Mouse (Mus musculus) bone marrow, adult 2 months (tissue): ENCODE results near the gene Trpm3. TPM values are rescaled to one million over a fixed set of nuclear protein-coding genes. Genes with fewer than 3 reads are reported as not detected.

Experiments
- H3K27ac ChIP-seq: fragments of 200-500 bp; 2 replicates; pipeline ENCODE4 v1.5.1; 2012; ENCODE audit warnings: low read depth, mild to moderate bottlenecking, control low read depth, inconsistent platforms, low read length; ENCODE audit not compliant: control insufficient read depth, poor library complexity, insufficient read depth
- H3K4me1 ChIP-seq: fragments of 200-500 bp; 2 replicates; pipeline ENCODE4 v1.6.1; 2011; ENCODE audit warnings: low read length; ENCODE audit not compliant: control insufficient read depth, insufficient read depth
- H3K4me3 ChIP-seq: fragments of 200-500 bp; replicated peaks from 2 replicates; pipeline ENCODE3; 2011; ENCODE audit warnings: mild to moderate bottlenecking, low read depth, low read length, control low read depth; ENCODE audit not compliant: control insufficient read depth
- CTCF ChIP-seq: fragments of 200-500 bp; IDR thresholded peaks from 2 replicates; pipeline ENCODE4 v1.5.1; 2011; ENCODE audit warnings: low read length, control low read depth; ENCODE audit not compliant: control insufficient read depth, insufficient read depth
- POLR2A ChIP-seq: fragments of 200-500 bp; IDR thresholded peaks from 2 replicates; pipeline ENCODE4 v1.6.1; 2011; ENCODE audit warnings: low read depth, mild to moderate bottlenecking, control low read depth, low read length, borderline replicate concordance; ENCODE audit not compliant: control insufficient read depth
- WGBS: fragments of 180-500 bp; shearing (Covaris S2); methylation state at CpG from one replicate; pipeline ENCODE4 v1.1.7; 2018; 5-methylcytosine and 5-hydroxymethylcytosine counted together
- polyA plus RNA-seq: library from polyadenylated mRNA; stranded (reverse); fragments of >200 nt; gene quantifications from 2 replicates; pipeline ENCODE4 v1.2.4, GENCODE M21; 2011; ENCODE audit warnings: low replicate concordance; ENCODE audit not compliant: missing spikeins, insufficient read depth, insufficient read length

The Trpm3 gene
- polyA plus RNA-seq, 1 experiment, result 1.8 TPM

DNA sequence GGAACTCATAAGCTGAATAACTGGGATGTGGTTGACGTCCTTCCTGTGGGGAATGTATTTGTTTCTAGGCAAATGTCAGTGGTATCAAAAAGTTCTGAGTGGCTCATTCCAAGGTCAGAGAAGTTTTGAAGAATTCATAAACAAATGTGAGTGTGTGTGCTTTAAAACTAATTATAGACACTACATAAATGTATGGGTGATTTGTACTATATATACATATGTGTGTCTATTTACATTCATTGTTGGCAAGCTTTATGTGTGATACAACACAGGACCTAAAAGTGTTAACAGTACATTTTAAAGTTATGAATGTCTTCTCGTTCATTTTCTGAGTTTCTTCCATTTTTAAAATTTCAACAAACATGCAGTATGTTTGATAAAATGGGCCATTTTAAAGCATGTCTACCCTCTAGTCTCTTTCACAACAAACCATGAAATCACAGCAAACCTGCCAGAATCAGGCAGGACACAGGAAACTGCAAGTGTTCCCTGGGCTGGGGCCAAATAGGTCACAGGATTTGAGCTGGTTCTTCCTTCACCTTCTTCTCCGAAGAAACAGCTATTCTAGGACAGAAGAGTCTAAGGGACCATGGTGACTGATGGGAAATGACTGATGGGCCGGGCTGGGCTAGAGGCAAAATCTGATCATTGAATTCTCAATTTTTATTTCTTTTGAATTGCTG is 334.3 kb downstream of the Trpm3 start:
- H3K4me3 ChIP-seq, result no peak overlapping the region
- no peaks in the 10 kb centered on the region for H3K4me1 ChIP-seq
- TF ChIP-seq CTCF, result no peak
- no peak for TF ChIP-seq POLR2A
- no peak overlapping the region for H3K27ac ChIP-seq
- whole genome bisulfite sequencing, result 70% methylated on average over 4 of the region's 4 CpGs

DNA sequence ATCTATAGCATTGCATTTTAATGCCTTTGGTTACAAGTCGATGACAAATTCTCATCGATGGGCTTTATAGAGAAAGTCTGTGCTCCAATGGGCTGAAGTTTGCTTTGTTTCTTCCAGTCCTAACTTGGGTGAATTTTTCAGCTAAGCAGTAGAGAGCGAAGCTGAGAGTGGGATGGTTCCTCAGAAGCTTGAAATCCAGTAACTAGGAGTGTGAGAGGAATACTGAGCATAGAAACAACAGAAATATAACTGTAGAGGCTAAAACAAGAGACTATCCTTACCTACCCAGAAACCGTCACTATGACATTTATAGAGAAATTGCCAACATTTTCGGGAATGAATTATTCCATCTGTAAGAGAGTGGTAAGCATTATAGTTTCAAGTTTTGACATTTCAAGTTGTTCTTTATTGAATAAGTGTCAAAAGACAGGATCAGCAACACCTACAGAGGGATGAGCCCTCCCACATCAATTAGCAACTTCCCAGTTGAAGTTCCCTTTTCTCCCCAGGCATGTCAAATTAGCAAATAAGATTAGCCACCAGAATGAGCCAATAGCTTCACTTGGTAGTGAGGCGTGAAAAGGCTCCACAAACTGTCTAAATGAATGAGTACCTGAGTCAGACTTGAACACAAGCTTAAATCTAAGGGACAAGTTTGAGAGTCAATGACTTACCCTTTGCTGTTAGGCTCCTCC is 339.6 kb downstream of the Trpm3 start:
- 77% methylated on average over 6 of the region's 6 CpGs for WGBS
- no peak overlapping the region for H3K27ac ChIP-seq
- no peak overlapping the region for H3K4me3 ChIP-seq
- H3K4me1 ChIP-seq, result no peaks in the 10 kb centered on the region
- no peak for TF ChIP-seq CTCF
- TF ChIP-seq POLR2A, result no peak

DNA sequence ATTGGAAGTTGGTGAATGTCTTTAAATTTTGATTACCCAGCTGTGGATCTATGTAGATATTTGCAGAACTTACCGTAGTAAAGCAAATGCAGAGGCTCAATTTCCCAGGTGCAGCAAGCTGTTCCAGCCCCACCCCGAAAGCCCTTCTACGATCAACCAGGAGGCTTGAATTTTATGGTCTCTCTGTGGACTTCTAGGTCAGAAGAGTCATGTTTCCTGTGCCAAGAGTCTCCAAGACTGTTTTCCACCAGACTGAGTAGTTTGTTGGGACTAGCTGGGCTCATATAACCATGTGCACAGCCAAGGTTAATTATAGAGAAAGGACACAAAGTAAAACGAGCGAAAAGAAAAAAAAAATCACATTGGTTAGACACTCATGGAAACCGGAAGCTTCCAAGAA is 364.6 kb downstream of the Trpm3 start:
- Histone ChIP-seq H3K27ac (no peak overlapping the region), H3K4me3 (no peak overlapping the region), H3K4me1 (no peaks in the 10 kb centered on the region)
- no peak for TF ChIP-seq CTCF
- TF ChIP-seq POLR2A, result no peak
- 80% methylated on average over 6 of the region's 6 CpGs for WGBS

DNA sequence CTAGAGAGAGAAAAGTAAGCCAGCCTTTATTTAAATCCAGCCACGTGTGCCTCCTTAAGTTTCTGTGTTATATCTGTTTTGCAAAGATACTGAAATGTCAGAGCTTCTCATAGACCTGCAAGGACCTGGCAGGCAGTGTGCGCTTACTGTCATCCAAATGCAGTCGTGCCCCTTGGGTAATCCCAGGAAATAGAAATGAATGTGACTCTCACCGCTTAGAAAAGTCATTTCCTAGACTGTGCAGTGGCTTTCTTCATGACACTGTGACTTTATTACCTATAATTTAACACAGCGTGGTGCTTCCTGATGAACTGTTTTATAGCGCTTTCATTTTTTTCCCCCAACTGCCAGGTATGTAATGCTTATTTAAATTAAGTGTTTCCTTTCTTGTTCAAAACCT is 379.7 kb downstream of the Trpm3 start:
- no peak overlapping the region for H3K4me3 ChIP-seq
- no peaks in the 10 kb centered on the region for H3K4me1 ChIP-seq
- TF ChIP-seq POLR2A (no peak), CTCF (no peak)
- no peak overlapping the region for H3K27ac ChIP-seq
- 63% methylated on average over 6 of the region's 6 CpGs for WGBS

DNA sequence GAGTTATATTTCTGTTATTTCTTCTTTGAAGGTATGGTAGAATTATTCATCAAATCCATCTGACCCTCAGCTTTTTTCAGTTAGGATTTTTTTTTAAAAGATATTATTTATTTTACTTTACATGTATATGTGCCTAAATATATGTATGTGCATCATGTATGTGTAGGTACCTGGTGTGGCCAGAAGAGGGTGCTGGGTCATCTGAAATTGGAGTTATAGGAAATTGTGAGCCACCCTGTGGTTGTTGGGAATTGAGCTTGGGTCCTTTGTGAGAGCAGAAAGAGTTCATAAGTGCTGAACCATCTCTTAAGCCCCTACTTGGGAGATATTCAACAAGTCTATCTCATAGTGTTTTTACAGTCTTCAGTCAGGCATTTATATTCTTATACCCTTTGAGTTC is 389.1 kb downstream of the Trpm3 start:
- H3K27ac ChIP-seq, result no peak overlapping the region
- H3K4me3 ChIP-seq, result no peak overlapping the region
- H3K4me1 ChIP-seq, result no peaks in the 10 kb centered on the region
- no peak for TF ChIP-seq CTCF
- TF ChIP-seq POLR2A, result no peak

DNA sequence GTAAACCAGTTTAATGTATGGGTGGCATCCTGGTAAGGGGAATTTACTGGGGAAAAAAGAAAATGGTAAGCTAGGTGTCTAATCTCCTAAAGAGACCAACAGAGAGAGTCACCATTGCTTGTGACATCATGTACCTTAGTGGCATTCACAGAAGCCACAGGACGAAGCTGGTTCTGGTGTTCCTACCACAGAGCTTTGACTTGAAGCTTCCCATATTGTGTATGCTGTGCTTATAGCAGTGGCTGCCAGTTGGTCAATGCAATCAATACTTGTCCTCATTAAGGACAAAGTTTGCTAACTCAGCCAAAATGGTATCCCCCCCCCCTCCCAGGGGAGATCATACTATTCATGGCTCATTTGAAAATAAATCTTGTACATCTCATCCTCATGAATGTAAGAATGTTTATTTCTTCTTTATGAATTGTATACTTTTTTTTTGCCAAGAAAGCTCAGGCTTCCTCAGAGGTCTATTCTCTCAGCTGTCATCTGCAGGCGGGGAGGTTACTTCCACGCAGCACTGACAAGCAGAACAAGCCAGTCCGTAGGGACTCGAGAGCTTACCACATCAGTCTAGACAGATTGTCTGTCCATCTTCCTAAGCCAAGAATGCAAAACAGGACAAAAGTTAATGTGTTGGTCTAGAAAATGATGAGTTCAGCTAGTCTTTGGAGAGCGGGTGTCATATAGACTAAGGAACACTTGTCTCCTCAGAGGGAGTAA is 404.3 kb downstream of the Trpm3 start:
- Histone ChIP-seq H3K4me3 (no peak overlapping the region), H3K4me1 (no peaks in the 10 kb centered on the region), H3K27ac (no peak overlapping the region)
- WGBS, result 86% methylated on average over 6 of the region's 6 CpGs
- TF ChIP-seq POLR2A, result no peak
- TF ChIP-seq CTCF, result no peak

DNA sequence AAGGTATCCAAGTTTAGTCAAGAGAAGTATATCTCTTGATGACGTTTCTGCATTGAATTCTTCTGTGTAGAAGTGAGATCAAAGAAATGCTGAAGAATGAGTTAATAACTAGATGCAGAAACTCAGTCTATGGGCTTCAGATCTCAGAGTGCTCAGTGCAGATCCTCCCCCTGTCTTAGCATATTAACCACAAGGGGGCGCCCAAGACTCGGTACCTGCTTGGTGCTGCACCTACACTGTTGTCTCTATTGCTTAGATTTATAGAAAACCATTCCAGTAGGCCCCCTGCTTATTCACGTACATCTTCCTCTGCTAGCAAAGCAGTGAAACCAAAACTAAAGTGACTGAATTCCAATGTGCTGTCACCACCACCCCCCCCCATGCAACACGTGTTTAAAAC is 413.3 kb downstream of the Trpm3 start:
- no peaks in the 10 kb centered on the region for H3K4me1 ChIP-seq
- H3K27ac ChIP-seq, result no peak overlapping the region
- 16% methylated on average over 5 of the region's 5 CpGs for WGBS
- H3K4me3 ChIP-seq, result no peak overlapping the region
- TF ChIP-seq CTCF (peak; percentile 52), POLR2A (no peak)

DNA sequence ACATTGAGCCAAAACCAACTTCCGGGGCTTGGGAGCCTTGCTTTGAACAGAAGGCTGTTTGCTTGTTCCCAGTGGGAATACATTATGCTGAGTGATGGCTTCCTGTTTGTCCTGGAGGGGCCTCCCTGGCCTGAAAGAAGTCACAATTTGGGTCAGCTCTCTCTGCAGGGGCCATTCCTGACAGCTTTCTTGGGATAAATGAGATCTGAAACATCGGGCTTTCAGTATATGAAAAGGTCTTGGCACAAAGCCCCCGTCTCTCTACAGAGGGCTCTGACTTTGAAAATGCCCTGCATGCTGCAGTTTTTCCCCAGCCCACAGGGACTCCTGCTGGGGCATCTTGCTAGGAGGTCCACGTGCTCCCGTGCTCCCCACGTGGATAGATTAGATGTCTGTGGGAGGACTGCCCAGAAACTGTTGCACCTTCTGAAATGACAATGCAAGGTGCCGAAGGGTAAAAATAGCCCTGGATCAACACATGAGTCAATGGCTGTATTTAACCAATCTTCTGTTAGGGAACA is 415.6 kb downstream of the Trpm3 start:
- H3K27ac ChIP-seq, result no peak overlapping the region
- H3K4me3 ChIP-seq, result no peak overlapping the region
- 33% methylated on average over 7 of the region's 7 CpGs for WGBS
- H3K4me1 ChIP-seq, result no peaks in the 10 kb centered on the region
- TF ChIP-seq POLR2A (no peak), CTCF (no peak)
